Mouse (Mus musculus) heart, postnatal 14 days (tissue): Measurements from ENCODE around the gene Spns1. TPM values are rescaled to one million over a fixed set of nuclear protein-coding genes. Genes with fewer than 3 reads are reported as not detected.
A peak's percentile ranks its signal among the peaks of the same experiment; 100 is the strongest.
"Not testable (repeated sequence)": the region's sequence is repeated elsewhere in the genome, so short reads cannot be mapped to it uniquely, and the experiment has no call there.

Experiments used
- DNase-seq, 2 experiments: peaks; one replicate each; pipeline ENCODE4 v3.0.0; 2021 to 2022
- intact Hi-C: fragments of 180-260 bp; cut with DNase I; formaldehyde crosslinking; loops from one replicate; pipeline ENCODE4 v1.15.1; 2025
- microRNA-seq, 2 experiments: library from miRNA; unstranded; fragments of <30 nt; microRNA quantifications; one replicate each; pipeline ENCODE4 v1.2.0; 2021 to 2022
- total RNA-seq, 2 experiments: library from RNA; stranded (reverse); gene quantifications; 2 replicates each; pipeline ENCODE4 v1.2.3; 2021

Gene Spns1
- total RNA-seq, 2 experiments from 2014 or later = 36.3 to 38.3 TPM

DNA sequence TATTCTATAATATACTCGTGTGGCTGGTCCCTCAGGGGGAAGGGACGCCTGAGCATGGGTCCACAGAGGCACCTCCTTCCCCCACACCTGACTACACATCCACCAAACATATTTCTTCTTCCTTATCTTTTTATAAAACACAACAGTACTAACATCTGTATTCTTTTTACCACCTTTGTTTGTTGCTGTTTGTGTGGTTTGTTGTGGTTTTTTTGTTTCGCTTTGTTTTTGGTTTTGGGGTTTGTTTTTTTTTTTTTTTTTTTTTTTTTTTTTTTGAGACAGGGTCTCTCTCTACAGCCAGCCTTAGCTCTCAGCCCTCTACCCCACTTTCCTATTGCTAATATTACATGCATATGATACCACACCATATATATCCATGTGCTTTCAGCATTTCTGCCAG lies 31.3 kb downstream of the Spns1 start:
- no peak for DNase-seq
- intact Hi-C loops = no loop called here

DNA sequence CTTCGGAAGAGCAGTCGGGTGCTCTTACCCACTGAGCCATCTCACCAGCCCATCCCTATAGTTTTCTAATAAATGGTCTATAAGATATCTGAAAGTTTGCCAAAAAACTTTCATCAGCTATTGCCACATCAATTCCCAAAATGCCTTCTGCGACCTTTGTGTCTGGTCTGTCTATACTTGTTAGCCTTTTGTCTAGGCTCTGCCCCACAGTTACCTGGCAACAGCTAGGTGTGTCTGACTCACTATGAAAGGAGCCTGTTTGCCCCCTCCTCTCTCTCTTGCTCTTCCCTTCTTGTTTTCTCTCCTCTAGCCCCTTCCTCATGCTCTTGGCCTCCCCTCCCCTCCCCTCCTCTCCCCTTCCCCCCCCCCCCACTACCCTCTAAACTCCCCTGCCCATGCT lies 31.7 kb downstream of the Spns1 start:
- intact Hi-C loops = no loop called here
- DNase-seq = no peak

DNA sequence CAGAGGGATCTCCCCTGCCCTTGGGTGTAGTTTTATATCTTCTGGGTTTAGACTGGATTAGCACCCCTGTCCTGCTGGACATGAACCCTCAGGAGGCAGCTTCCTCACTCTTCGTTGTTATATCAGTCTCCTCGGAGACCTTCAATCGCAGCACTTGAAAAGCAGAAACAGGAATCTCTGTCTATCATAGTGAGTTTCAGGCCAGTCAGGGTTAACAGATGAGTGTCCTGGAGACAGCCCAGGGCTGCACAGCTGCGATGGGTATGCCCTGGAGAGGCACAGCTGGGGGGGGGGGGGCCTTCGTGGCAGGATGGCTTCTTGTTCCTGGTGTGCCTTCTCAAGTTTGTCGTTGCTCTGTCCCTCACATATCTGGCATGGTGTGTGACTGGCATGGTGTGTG lies 36.4 kb downstream of the Spns1 start:
- intact Hi-C loops = no loop called here
- DNase-seq = no peak

DNA sequence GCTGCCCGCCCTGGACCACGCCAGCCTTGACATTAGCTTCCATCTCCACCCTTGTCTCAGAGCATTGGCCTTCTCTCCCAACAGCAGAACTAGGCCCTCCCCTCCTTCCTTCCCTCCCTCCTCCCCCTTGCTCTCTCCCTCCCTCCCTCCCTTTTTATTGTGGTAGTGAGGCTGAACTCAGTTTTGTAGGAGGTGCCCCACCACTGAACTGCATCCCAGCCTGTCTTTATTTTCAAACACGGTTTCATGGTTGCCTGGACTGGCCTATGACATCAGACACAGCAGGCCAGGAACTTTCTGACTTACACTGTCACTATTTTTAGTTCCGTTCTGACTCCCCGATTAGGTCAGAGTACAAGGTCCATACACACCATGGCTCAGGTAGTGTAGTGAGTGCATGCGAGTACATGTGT lies 37.0 kb downstream of the Spns1 start:
- DNase-seq = no peak
- intact Hi-C loops = no loop called here

DNA sequence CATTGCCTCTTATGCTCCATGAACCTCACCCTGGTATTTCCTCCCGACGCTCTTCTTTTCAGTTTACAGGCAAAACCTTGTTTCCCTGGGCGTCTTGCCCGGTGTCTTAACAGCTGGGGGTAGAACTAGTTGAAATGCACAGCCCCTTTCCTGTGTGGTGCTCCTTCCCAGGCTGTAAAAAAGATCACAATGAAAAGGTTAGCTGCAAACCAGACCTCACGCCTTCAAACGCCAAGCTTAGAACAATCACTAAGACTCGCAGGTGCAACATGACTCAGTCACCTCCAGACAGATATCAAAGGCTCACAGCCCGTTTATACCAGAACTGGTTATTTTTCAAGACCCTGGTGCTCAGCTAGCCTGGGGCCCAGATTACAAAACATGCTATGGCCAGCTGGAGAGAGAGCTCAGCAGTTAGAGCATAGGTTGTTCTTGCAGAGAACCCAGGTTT lies 37.7 kb downstream of the Spns1 start:
- no peak for DNase-seq
- intact Hi-C loops = no loop called here

DNA sequence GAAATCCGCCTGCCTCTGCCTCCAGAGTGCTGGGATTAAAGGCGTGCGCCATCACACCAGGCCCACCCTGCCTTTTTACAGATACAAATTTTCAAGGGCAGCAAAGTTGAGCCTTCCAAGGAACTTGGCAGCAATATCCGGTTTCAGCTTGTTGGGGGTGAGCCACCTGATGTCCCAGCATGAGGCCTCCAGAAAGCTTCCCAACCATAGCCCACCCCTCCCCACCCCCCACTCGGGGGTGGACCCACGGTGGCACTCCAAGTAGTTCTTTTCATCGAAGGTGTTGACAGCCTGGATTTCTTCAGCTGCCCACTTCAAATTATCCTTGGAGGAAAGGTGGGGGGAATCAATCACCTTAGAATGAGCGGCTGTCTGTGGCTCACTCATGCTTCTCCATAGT lies 38.3 kb downstream of the Spns1 start:
- intact Hi-C loops = no loop called here
- no peak for DNase-seq

DNA sequence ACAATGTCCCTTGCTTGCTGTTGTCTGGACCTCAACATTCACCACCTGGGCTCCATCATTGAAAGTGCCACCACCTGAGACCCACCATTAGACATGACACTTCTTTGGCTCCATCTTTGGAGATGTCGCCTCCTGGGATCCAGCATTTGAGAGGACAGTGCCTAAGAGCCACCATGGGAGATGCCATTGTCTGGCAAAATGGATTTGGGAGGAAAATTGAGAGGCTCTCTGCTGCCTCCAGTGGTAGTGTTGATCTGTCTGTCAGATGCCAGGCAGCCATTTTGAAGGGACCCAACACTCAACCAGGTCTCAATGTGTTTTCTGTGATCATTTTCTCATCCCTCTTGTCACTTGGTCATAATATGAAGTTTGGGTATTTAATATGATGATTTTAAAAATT lies 41.7 kb downstream of the Spns1 start:
- intact Hi-C loops = no loop called here

DNA sequence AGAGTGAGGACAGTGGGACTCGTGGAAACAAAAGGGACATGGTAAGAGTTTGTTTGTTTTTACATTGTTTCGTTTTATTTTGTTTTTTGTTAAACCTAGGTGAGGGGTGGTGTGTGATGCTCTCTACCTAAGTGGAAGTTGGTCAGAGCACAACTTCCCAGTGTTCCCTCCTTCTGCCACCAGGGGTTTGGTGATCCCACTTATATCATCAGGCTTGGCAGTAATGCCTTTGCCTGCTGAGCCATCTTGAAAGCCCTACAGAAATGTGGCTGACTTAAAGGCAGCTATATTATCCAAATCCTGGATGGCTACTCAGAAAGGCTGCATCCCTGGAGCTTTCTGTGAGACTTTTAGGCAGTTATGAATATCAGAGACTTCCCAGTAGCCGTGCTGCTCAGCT lies 44.6 kb downstream of the Spns1 start:
- no peak for DNase-seq
- intact Hi-C loops = no loop called here

More for the DNA sequence above, 41.7 kb downstream of the Spns1 start:
- no peak for DNase-seq

DNA sequence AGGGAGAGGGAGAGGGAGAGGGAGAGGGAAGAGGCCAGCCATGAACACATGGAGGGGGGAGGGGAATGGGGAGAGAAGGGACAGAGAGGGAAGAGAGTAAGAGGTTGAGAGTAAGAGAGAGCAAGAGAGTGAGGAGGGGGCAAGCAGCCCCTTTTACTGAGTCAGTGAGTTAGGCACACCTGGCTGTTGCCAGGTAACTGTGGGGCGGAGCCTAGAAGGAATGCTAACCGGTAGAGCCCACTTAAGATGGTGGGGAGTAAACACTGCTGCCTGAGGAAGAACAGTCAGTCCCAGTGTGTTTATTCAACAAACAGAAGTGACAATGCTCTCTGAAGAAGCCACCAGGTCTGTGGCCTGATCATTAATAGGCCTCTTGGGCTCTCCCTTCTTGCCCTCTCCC lies 46.6 kb downstream of the Spns1 start:
- intact Hi-C loops = no loop called here
- no peak for DNase-seq

DNA sequence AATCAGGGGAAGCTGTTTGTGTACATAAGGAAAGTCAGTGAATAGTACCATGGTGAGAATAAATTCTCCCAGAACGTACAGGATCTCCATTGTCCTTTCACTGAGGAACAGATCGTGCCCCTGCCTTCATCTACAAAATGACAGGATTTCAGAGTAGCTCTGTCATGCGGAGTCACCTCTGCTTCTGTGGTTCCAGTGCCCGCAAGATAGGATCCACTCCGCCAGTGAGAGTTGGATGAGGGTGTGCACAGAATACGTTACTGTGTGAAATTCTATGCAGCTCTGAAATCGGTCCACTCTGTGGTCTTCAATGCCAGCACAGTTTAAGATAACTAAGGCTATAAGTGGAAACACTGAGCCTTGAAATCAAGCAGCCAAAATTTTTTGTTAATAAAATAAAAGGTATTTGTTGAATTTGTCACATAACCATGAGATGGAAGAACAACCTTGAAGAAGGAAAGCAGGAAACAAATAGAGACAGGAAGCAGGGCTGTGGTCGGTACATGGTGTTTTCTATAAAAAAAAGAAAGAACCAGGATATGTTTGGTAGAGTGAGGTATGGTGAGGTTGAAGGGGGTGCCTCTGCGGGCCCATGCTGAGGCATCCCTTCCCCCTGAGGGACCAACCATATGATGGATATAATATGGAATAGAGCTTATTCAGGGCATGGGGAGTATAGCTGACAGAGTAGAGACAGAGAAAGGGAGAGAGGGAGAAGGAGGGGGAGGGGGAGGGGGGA lies 47.2 kb downstream of the Spns1 start:
- intact Hi-C loops = no loop called here
- no peak for DNase-seq

DNA sequence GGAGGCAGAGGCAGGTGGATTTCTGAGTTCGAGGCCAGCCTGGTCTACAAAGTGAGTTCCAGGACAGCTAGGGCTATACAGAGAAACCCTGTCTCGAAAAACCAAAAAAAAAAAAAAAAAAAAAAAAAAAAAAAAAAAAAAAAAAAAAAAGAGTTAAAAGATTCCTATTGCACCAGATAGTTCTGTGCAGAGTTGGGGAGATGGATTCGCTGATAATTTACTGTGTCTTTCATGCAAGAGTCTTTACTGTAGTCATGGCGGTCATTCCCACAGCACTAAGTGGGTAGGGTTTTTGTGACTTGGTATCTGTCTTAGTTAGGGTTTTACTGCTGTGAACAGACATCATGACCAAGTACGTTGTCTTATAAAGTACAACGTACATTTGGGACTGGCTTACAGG lies 48.4 kb downstream of the Spns1 start:
- intact Hi-C loops = not testable (repeated sequence)

DNA sequence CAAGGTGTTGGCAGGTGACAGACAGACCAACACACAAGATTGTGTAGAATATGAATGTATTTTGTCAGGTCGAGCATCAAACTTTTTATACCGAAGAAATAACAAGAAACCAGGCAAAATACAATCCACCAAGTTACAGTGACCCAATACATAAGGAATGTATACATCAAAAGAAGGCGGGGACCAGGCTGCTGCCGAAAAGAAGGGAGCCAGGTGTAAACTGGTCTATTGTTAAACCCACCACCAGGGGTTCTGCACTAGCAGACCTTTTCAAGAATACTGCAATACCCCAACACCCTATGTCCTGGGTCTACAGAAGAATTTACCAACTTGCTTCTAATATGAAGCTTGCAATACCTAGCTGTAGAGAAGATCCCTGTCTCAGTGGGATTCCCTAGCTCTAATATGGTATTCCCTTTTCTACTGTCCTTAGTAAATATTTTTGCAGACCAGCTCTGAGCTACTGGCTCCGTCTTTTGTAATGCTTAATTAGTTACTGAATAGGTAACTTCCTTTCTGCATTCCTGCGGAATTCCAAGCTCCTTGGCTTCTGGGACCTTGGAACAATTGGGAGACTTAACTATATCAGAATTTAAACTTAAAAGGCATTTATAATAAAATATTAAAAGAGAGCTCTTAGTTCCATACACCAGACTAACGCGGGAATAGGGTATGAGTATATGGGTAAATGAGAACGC lies 51.5 kb downstream of the Spns1 start:
- DNase-seq, intact Hi-C loops: not testable (repeated sequence)

More for the DNA sequence above, 48.4 kb downstream of the Spns1 start:
- DNase-seq = not testable (repeated sequence)

DNA sequence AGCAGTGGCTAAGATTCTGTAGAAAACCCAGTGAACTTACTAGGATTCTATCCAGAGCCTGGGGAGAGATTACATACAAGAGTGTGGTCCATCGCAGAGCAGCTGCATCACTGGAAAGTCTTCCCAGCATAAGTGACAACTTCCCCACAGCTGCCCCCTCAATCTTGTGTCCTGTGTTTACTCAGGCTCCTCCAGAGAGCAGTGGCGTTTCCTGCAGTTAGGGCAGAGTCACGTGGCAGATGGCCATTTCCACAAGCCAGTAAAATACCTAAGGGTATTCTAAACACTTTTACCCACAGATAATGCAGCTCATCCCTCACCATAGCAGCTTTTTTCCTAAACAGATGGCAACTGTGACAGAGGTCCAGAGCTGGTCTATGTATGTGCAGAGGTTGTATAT lies 52.5 kb downstream of the Spns1 start:
- no peak for DNase-seq
- intact Hi-C loops = loop anchor here (5.0 kb wide), 1 partner anchor 203 kb away; no protein-coding TSS in a partner anchor

DNA sequence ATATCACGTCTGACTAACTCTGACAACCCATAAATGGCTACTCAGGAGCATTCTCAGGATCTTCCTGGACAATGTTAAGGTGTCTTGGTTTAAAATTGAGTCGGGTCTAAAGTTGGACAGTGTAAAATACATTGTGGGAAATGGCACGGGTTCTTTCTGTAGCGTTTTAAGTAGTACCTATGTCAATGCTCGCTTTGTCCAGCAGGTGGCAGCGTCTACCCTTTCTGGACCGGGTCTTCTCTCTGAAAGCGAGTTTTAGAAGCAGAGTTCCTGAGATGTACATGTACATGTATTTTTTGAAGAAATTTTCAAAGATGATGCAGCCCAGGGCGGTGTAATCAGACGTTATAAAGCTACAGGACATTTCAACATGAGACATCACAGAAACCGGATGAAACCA lies 53.5 kb downstream of the Spns1 start:
- intact Hi-C loops = loop anchor here (1.0 to 5.0 kb wide), 2 partner anchors 55 to 204 kb away; no protein-coding TSS in a partner anchor
- peak; percentile 80 to 88 for DNase-seq

Small RNAs within 50 kb of the gene (microRNA-seq; reads per million reads assigned to microRNA genes)
- 0 to 0.24 reads per million in 2 experiments for gene Mir7058

Other genes with a start within 250 kb of the Spns1 start
- 10 to 100 TPM; 34.8 to 36.3 TPM for gene Xpo6, start 176.9 kb downstream of the Spns1 start, total RNA-seq
- gene Sbk1, start 104.8 kb downstream of the Spns1 start, total RNA-seq = 10 to 100 TPM; 77.7 to 82.2 TPM
- 10 to 100 TPM in 1 of 2 experiments, 1 to 10 TPM in 1; 2.3 to 13.3 TPM for gene Lat, start 7.9 kb downstream of the Spns1 start, total RNA-seq
- gene Nfatc2ip, start 19.3 kb upstream of the Spns1 start, total RNA-seq = 1 to 10 TPM; 5.4 to 7.1 TPM
- under 1 TPM; 0.53 to 0.56 TPM for gene Cd19, start 37.4 kb upstream of the Spns1 start, total RNA-seq
- 1 to 10 TPM; 7.7 TPM for gene Rabep2, start 51.3 kb upstream of the Spns1 start, total RNA-seq
- gene Atp2a1, start 85.7 kb upstream of the Spns1 start, total RNA-seq = under 1 TPM; 0.48 to 0.49 TPM
- 10 to 100 TPM; 44.3 to 44.8 TPM for gene Sh2b1, start 98.0 kb upstream of the Spns1 start, total RNA-seq
- 100 to 1,000 TPM; 291 to 309 TPM for gene Tufm, start 109.9 kb upstream of the Spns1 start, total RNA-seq
- gene Atxn2l, start 126.0 kb upstream of the Spns1 start, total RNA-seq = 10 to 100 TPM; 44.6 to 47.1 TPM
- gene Eif3c, start 189.0 kb upstream of the Spns1 start, total RNA-seq = 100 to 1,000 TPM; 138 to 140 TPM
- gene Apobr, start 207.5 kb upstream of the Spns1 start, total RNA-seq = 1 to 10 TPM in 1 of 2 experiments, under 1 TPM in 1; 0.65 to 1.7 TPM
- 10 to 100 TPM; 13.2 to 13.3 TPM for gene Cln3, start 208.4 kb upstream of the Spns1 start, total RNA-seq
- not detected for gene Il27, start 217.5 kb upstream of the Spns1 start, total RNA-seq